Mouse (Mus musculus) kidney, adult 2 months (tissue): Measurements from ENCODE around the gene Ncf1. TPM values are rescaled to one million over a fixed set of nuclear protein-coding genes. Genes with fewer than 3 reads are reported as not detected.
A peak's percentile ranks its signal among the peaks of the same experiment; 100 is the strongest.

Experiments
- DNase-seq: peaks from one replicate; pipeline ENCODE4 v3.0.0; 2021
- H3K27ac ChIP-seq: fragments of 200-500 bp; 2 replicates; pipeline ENCODE4 v1.5.1; 2012; ENCODE audit warnings: low read depth, low read length, control low read depth, inconsistent platforms; ENCODE audit not compliant: insufficient read depth
- H3K27me3 ChIP-seq: fragments of 200-500 bp; replicated peaks from 2 replicates; pipeline ENCODE4 v1.6.1; 2012; ENCODE audit warnings: mild to moderate bottlenecking, moderate library complexity, low read length, inconsistent platforms; ENCODE audit not compliant: control insufficient read depth, insufficient read depth
- H3K36me3 ChIP-seq: fragments of 200-500 bp; 2 replicates; pipeline ENCODE4 v1.6.1; 2012; ENCODE audit warnings: mild to moderate bottlenecking, moderate library complexity, low read length, inconsistent platforms; ENCODE audit not compliant: control insufficient read depth, insufficient read depth
- H3K4me1 ChIP-seq: fragments of 200-500 bp; 2 replicates; pipeline ENCODE4 v1.6.1; 2011; ENCODE audit warnings: low read length; ENCODE audit not compliant: control insufficient read depth, insufficient read depth
- H3K4me3 ChIP-seq: fragments of 200-500 bp; 2 replicates; pipeline ENCODE4 v1.5.1; 2011; ENCODE audit warnings: mild to moderate bottlenecking, low read depth, low read length, control low read depth; ENCODE audit not compliant: insufficient read depth
- CTCF ChIP-seq: fragments of 200-500 bp; conservative IDR thresholded peaks from 2 replicates; pipeline ENCODE4 v1.5.1; 2011; ENCODE audit warnings: low read depth, mild to moderate bottlenecking, control low read depth, low read length, moderate library complexity, mixed read lengths; ENCODE audit not compliant: insufficient read depth, insufficient read length
- POLR2A ChIP-seq: fragments of 200-500 bp; IDR thresholded peaks from one replicate; pipeline ENCODE4 v1.6.1; 2011; ENCODE audit warnings: low read depth, low read length, control low read depth
- WGBS: fragments of 180-500 bp; shearing (Covaris S2); methylation state at CpG from one replicate; pipeline ENCODE4 v1.1.7; 2018; 5-methylcytosine and 5-hydroxymethylcytosine counted together
- polyA plus RNA-seq: library from polyadenylated mRNA; depleted of rRNA; stranded (reverse); fragments of >200 nt; gene quantifications from 2 replicates; pipeline ENCODE4 v1.2.3, GENCODE M21; 2012

Ncf1 gene
- polyA plus RNA-seq, 1 experiment: 6.7 TPM

GRCm38 (mm10) chr5:134258395-134258794 is 29.0 kb upstream of the Ncf1 start:
- 53% methylated on average over 4 of the region's 4 CpGs for WGBS
- Histone ChIP-seq H3K4me3 (no peak overlapping the region), H3K4me1 (no peaks in the 10 kb centered on the region), H3K36me3 (peaks cover 11% of the 10 kb centered on the region), H3K27ac (no peak overlapping the region), H3K27me3 (no peaks in the 10 kb centered on the region)
- TF ChIP-seq CTCF (no peak), POLR2A (no peak)
- no peak for DNase-seq

- H3K27ac ChIP-seq: peak overlapping the region; percentile 56
- H3K4me3 ChIP-seq: no peak overlapping the region
- TF ChIP-seq CTCF (no peak), POLR2A (no peak)
- DNase-seq: no peak
- WGBS: 81% methylated on average over 13 of the region's 13 CpGs
- H3K36me3 ChIP-seq: peaks cover 11% of the 10 kb centered on the region
- H3K27me3 ChIP-seq: no peaks in the 10 kb centered on the region
- no peaks in the 10 kb centered on the region for H3K4me1 ChIP-seq
Measured at GRCm38 (mm10) chr5:134257349-134258031, 28.1 kb upstream of the Ncf1 start.

GRCm38 (mm10) chr5:134255294-134255693 is 25.9 kb upstream of the Ncf1 start:
- 90% methylated on average over 10 of the region's 10 CpGs for WGBS
- TF ChIP-seq CTCF (no peak), POLR2A (no peak)
- peaks cover 2% of the 10 kb centered on the region for H3K36me3 ChIP-seq

GRCm38 (mm10) chr5:134253806-134254205 is 24.4 kb upstream of the Ncf1 start:
- DNase-seq: no peak
- no peaks in the 10 kb centered on the region for H3K27me3 ChIP-seq
- WGBS: 67% methylated on average over 3 of the region's 3 CpGs
- H3K4me3 ChIP-seq: no peak overlapping the region
- H3K36me3 ChIP-seq: peaks cover 2% of the 10 kb centered on the region
- no peak overlapping the region for H3K27ac ChIP-seq
- H3K4me1 ChIP-seq: no peaks in the 10 kb centered on the region
- TF ChIP-seq POLR2A: no peak
- TF ChIP-seq CTCF: peak; percentile 26; the same call in 1 of the 2 replicates

More at GRCm38 (mm10) chr5:134255294-134255693, 25.9 kb upstream of the Ncf1 start:
- DNase-seq: no peak
- no peak overlapping the region for H3K27ac ChIP-seq
- no peak overlapping the region for H3K4me3 ChIP-seq
- H3K27me3 ChIP-seq: no peaks in the 10 kb centered on the region
- no peaks in the 10 kb centered on the region for H3K4me1 ChIP-seq

GRCm38 (mm10) chr5:134251083-134251482 is 21.7 kb upstream of the Ncf1 start:
- DNase-seq: no peak
- no peaks in the 10 kb centered on the region for H3K4me1 ChIP-seq
- no peak overlapping the region for H3K4me3 ChIP-seq
- no peak overlapping the region for H3K27ac ChIP-seq
- over 99% methylated on average over 4 of the region's 4 CpGs for WGBS
- TF ChIP-seq CTCF (no peak), POLR2A (no peak)
- H3K27me3 ChIP-seq: no peaks in the 10 kb centered on the region
- peaks cover 4% of the 10 kb centered on the region for H3K36me3 ChIP-seq

GRCm38 (mm10) chr5:134250601-134251000 is 21.2 kb upstream of the Ncf1 start:
- Histone ChIP-seq H3K27me3 (no peaks in the 10 kb centered on the region), H3K27ac (no peak overlapping the region), H3K4me3 (no peak overlapping the region), H3K4me1 (no peaks in the 10 kb centered on the region), H3K36me3 (peaks cover 5% of the 10 kb centered on the region)
- TF ChIP-seq POLR2A (no peak), CTCF (no peak)
- 88% methylated on average over 3 of the region's 3 CpGs for WGBS
- no peak for DNase-seq

- 90% methylated on average over 8 of the region's 8 CpGs for WGBS
- H3K4me3 ChIP-seq: no peak overlapping the region
- no peak for DNase-seq
- no peaks in the 10 kb centered on the region for H3K4me1 ChIP-seq
- H3K27me3 ChIP-seq: no peaks in the 10 kb centered on the region
- H3K27ac ChIP-seq: no peak overlapping the region
- TF ChIP-seq CTCF (no peak), POLR2A (no peak)
- H3K36me3 ChIP-seq: peaks cover 9% of the 10 kb centered on the region
Measured at GRCm38 (mm10) chr5:134249245-134249649, 19.8 kb upstream of the Ncf1 start.
